Mouse (Mus musculus): Measurements from ENCODE around the gene Rhbdf1.
A peak's percentile ranks its signal among the peaks of the same experiment; 100 is the strongest.

GRCm38 (mm10) chr11:32238093-32238860, 16.2 kb upstream of the Rhbdf1 start:
- TF ChIP-seq CTCF (IDR thresholded peaks at IDR 0.05; ENCODE audit: extremely low read depth, insufficient read length, insufficient replicate concordance, low read depth, low read length) (peak; percentile 93), POLR2A (IDR thresholded peaks at IDR 0.05; ENCODE audit: low read depth, low read length) (no peak)
